Mouse (Mus musculus): Measurements from ENCODE around the gene H2-M10.6. TPM values are rescaled to one million over a fixed set of nuclear protein-coding genes. Genes with fewer than 3 reads are reported as not detected.

The H2-M10.6 gene
- polyA plus RNA-seq, 1 experiment from 2014 or later, result not detected

DNA sequence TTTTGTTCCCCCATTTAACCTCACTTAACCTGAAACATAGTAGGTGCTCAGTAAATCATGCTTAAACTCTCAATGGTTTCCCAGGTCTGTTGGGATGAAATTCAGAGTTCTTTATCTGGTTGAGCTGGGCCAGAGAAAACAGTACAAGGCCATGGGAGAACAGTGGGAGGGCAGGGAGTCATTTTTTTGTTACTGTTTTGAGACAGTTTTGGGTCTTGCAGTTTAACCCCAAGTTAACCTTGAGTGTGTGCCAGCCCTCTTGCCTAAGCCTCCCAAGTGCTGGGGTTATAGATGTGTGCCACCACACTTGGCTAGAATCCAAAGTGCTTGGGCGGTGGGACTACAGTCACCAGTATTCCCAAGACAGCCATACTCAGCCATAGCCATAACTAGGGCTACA is 32.8 kb downstream of the H2-M10.6 start:
- Histone ChIP-seq H3K4me2 (no peak overlapping the region), H3K36me3 (peaks cover 9% of the 10 kb centered on the region), H3K27ac (no peak overlapping the region), H3K9ac (no peak overlapping the region), H3K9me3 (no peaks in the 10 kb centered on the region), H3K4me3 (no peak overlapping the region), H3K4me1 (peaks cover 6% of the 10 kb centered on the region; the same call in 1 of the 2 replicates), H3K27me3 (no peaks in the 10 kb centered on the region)
- ATAC-seq (ENCODE audit: insufficient number of reproducible peaks, low FRiP score, low TSS enrichment, low read depth), result no peak
- WGBS, result 65% methylated on average over 1 of the region's 1 CpGs

- no peak for ATAC-seq (ENCODE audit: insufficient number of reproducible peaks, low FRiP score, low TSS enrichment, low read depth)
- 68% methylated on average over 5 of the region's 5 CpGs for WGBS
- H3K27ac ChIP-seq, result no peak overlapping the region
- H3K4me3 ChIP-seq, result no peak overlapping the region
- H3K4me2 ChIP-seq, result no peak overlapping the region
- H3K27me3 ChIP-seq, result no peaks in the 10 kb centered on the region
- peaks cover 4% of the 10 kb centered on the region; the same call in 1 of the 2 replicates for H3K4me1 ChIP-seq
- H3K36me3 ChIP-seq, result peaks cover 42% of the 10 kb centered on the region
- H3K9me3 ChIP-seq, result no peaks in the 10 kb centered on the region
- H3K9ac ChIP-seq, result no peak overlapping the region
These were observed 36.9 kb downstream of the H2-M10.6 start for GRCm38 (mm10) chr17:36848911-36849310.

- no peaks in the 10 kb centered on the region for H3K9me3 ChIP-seq
- no peak overlapping the region for H3K27ac ChIP-seq
- H3K4me2 ChIP-seq, result no peak overlapping the region
- no peaks in the 10 kb centered on the region; the same call in 1 of the 2 replicates for H3K4me1 ChIP-seq
- peaks cover 52% of the 10 kb centered on the region for H3K36me3 ChIP-seq
- ATAC-seq (ENCODE audit: insufficient number of reproducible peaks, low FRiP score, low TSS enrichment, low read depth), result no peak
- H3K27me3 ChIP-seq, result no peaks in the 10 kb centered on the region
- WGBS, result 81% methylated on average over 2 of the region's 2 CpGs
- H3K9ac ChIP-seq, result no peak overlapping the region
- no peak overlapping the region for H3K4me3 ChIP-seq
These were observed 38.0 kb downstream of the H2-M10.6 start for GRCm38 (mm10) chr17:36849992-36850391.

DNA sequence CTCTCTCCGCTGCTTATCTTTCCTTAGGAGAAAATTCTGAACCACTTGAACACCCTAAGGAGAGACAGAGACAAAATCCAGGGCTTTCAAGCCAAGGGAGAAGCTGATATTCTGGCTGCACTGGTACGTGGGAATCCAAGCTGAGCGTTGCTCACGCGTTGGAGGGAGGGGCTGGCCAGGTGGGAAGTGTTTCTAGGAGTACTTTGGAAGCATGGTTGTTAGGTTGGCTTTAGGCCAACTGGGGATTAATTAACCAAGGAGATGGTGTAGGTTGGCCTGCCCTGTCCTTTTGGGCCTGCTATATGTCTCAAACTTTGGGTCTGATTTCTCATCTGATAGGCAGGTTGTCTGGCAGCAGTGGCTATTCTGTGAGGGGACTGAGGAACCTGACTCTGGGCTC is 39.2 kb downstream of the H2-M10.6 start:
- no peak overlapping the region for H3K27ac ChIP-seq
- no peaks in the 10 kb centered on the region for H3K4me1 ChIP-seq
- ATAC-seq (ENCODE audit: insufficient number of reproducible peaks, low FRiP score, low TSS enrichment, low read depth), result no peak
- no peak overlapping the region for H3K4me2 ChIP-seq
- H3K36me3 ChIP-seq, result peaks cover 60% of the 10 kb centered on the region
- H3K27me3 ChIP-seq, result no peaks in the 10 kb centered on the region
- no peaks in the 10 kb centered on the region for H3K9me3 ChIP-seq
- no peak overlapping the region for H3K9ac ChIP-seq
- H3K4me3 ChIP-seq, result no peak overlapping the region
- 84% methylated on average over 5 of the region's 5 CpGs for WGBS

DNA sequence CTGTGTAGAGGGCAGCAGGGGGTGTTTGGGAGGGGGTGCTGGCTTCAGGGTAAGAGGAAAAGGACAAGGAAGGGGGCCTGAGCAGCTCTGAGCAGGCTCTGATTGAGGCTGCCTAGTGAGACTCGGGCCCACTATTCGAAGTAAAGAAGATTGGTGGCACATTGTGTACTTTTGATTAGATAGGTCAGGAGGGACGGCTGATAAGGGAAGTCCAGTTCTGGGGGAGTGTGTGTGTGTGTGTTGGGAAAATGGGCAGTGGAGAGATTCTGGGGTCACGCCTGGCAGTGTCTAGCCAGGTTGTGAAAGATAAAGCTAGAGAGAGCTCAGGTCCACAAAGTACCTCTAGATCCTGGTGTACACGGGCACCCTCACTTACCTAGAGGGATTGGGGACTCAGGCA is 39.7 kb downstream of the H2-M10.6 start:
- no peak overlapping the region for H3K4me2 ChIP-seq
- no peak overlapping the region for H3K9ac ChIP-seq
- H3K4me3 ChIP-seq, result no peak overlapping the region
- H3K4me1 ChIP-seq, result no peaks in the 10 kb centered on the region
- peaks cover 62% of the 10 kb centered on the region for H3K36me3 ChIP-seq
- H3K9me3 ChIP-seq, result no peaks in the 10 kb centered on the region
- no peak overlapping the region for H3K27ac ChIP-seq
- no peak for ATAC-seq (ENCODE audit: insufficient number of reproducible peaks, low FRiP score, low TSS enrichment, low read depth)
- 85% methylated on average over 5 of the region's 5 CpGs for WGBS
- H3K27me3 ChIP-seq, result no peaks in the 10 kb centered on the region

- Histone ChIP-seq H3K4me2 (no peak overlapping the region), H3K9me3 (no peaks in the 10 kb centered on the region), H3K36me3 (peaks cover 86% of the 10 kb centered on the region), H3K9ac (no peak overlapping the region), H3K4me1 (no peaks in the 10 kb centered on the region), H3K4me3 (no peak overlapping the region), H3K27me3 (no peaks in the 10 kb centered on the region), H3K27ac (no peak overlapping the region)
- no peak for ATAC-seq (ENCODE audit: insufficient number of reproducible peaks, low FRiP score, low TSS enrichment, low read depth)
- WGBS, result 91% methylated on average over 3 of the region's 3 CpGs
These were observed 43.5 kb downstream of the H2-M10.6 start for GRCm38 (mm10) chr17:36855484-36855883.

- no peaks in the 10 kb centered on the region for H3K27me3 ChIP-seq
- H3K36me3 ChIP-seq, result peaks cover 80% of the 10 kb centered on the region
- H3K27ac ChIP-seq, result no peak overlapping the region
- no peak overlapping the region for H3K4me2 ChIP-seq
- H3K4me1 ChIP-seq, result no peaks in the 10 kb centered on the region
- no peaks in the 10 kb centered on the region for H3K9me3 ChIP-seq
- WGBS, result 92% methylated on average over 4 of the region's 4 CpGs
- H3K4me3 ChIP-seq, result no peak overlapping the region
- H3K9ac ChIP-seq, result no peak overlapping the region
- ATAC-seq (ENCODE audit: insufficient number of reproducible peaks, low FRiP score, low TSS enrichment, low read depth), result no peak
These were observed 44.3 kb downstream of the H2-M10.6 start for GRCm38 (mm10) chr17:36856236-36856635.

DNA sequence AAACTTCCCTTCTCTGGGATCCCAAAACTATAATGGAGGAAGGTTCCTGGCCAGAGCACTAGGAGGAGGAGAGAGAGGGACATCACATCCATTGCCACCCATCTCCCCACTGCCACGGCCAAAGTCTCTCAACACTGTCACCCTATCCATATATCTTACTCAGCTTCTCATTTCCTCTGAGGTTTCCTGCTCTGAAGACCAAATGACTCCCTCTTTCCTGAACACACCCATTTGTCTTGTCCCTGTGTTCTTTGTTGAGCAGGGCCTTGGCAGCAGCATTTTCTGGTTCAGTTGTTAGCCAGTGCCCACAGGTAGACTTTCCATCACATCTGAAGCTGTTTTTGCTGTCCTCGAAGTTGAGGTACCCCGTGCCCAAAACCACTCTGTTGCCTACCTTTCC is 46.2 kb downstream of the H2-M10.6 start:
- no peak for ATAC-seq (ENCODE audit: insufficient number of reproducible peaks, low FRiP score, low TSS enrichment, low read depth)
- H3K27ac ChIP-seq, result no peak overlapping the region
- H3K4me1 ChIP-seq, result no peaks in the 10 kb centered on the region
- no peak overlapping the region for H3K4me2 ChIP-seq
- no peaks in the 10 kb centered on the region for H3K9me3 ChIP-seq
- H3K4me3 ChIP-seq, result no peak overlapping the region
- no peak overlapping the region for H3K9ac ChIP-seq
- H3K27me3 ChIP-seq, result no peaks in the 10 kb centered on the region
- H3K36me3 ChIP-seq, result peaks cover 60% of the 10 kb centered on the region
- WGBS, result 86% methylated on average over 3 of the region's 3 CpGs

DNA sequence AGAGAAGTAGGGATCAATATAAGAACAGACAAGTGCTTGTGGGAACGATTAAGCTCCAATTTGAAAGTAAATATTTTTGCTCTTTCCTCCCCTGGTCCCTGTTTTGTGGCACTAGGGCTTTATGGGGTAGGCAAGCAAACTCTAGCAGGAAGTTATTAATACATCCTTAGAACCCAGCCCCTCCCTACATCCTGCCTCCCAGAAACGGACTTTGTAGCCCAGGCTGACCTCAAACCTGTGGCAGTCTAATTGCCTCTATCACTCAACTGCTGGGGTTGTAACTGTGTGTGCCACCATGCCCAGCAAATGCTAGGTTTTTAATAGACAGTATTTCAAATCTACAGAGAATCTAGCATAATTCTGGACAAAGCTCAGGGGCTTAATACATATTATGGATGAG is 49.7 kb downstream of the H2-M10.6 start:
- peaks cover 27% of the 10 kb centered on the region for H3K36me3 ChIP-seq
- 44% methylated on average over 2 of the region's 2 CpGs for WGBS
- H3K4me3 ChIP-seq, result no peak overlapping the region
- peaks cover 14% of the 10 kb centered on the region for H3K27me3 ChIP-seq
- 0 out of 2 replicates have a peak, but pooled peaks cover 2% of the 10 kb centered on the region for H3K4me1 ChIP-seq
- no peak overlapping the region for H3K27ac ChIP-seq
- H3K9ac ChIP-seq, result no peak overlapping the region
- H3K9me3 ChIP-seq, result no peaks in the 10 kb centered on the region
- ATAC-seq (ENCODE audit: insufficient number of reproducible peaks, low FRiP score, low TSS enrichment, low read depth), result no peak
- no peak overlapping the region for H3K4me2 ChIP-seq

Other genes with a start within 250 kb of the H2-M10.6 start
- not detected in 2 replicates for gene H2-M9, start 169.5 kb upstream of the H2-M10.6 start, polyA plus RNA-seq (2015; fragmentation: Nextera tagmentation; extraction: Ambion mirVana)
- not detected in 2 replicates for gene H2-M1, start 140.0 kb upstream of the H2-M10.6 start, polyA plus RNA-seq (2015; fragmentation: Nextera tagmentation; extraction: Ambion mirVana)
- not detected in 2 replicates for gene H2-M10.5, start 39.3 kb upstream of the H2-M10.6 start, polyA plus RNA-seq (2015; fragmentation: Nextera tagmentation; extraction: Ambion mirVana)
- gene Trim26, start 25.0 kb downstream of the H2-M10.6 start, polyA plus RNA-seq (2015; fragmentation: Nextera tagmentation; extraction: Ambion mirVana), result 38.7 and 44.3 TPM in 2 replicates
- 0.10 TPM in 1 of 2 replicates, not detected in the other for gene Trim15, start 55.0 kb downstream of the H2-M10.6 start, polyA plus RNA-seq (2015; fragmentation: Nextera tagmentation; extraction: Ambion mirVana)
- gene Trim10, start 57.4 kb downstream of the H2-M10.6 start, polyA plus RNA-seq (2015; fragmentation: Nextera tagmentation; extraction: Ambion mirVana), result 2.4 and 3.8 TPM in 2 replicates
- gene Trim40, start 78.0 kb downstream of the H2-M10.6 start, polyA plus RNA-seq (2015; fragmentation: Nextera tagmentation; extraction: Ambion mirVana), result not detected in 2 replicates
- not detected in 2 replicates for gene Trim31, start 85.9 kb downstream of the H2-M10.6 start, polyA plus RNA-seq (2015; fragmentation: Nextera tagmentation; extraction: Ambion mirVana)
- gene Rnf39, start 130.7 kb downstream of the H2-M10.6 start, polyA plus RNA-seq (2015; fragmentation: Nextera tagmentation; extraction: Ambion mirVana), result 6.8 and 9.1 TPM in 2 replicates
- gene Ppp1r11, start 139.6 kb downstream of the H2-M10.6 start, polyA plus RNA-seq (2015; fragmentation: Nextera tagmentation; extraction: Ambion mirVana), result 106 and 112 TPM in 2 replicates
- gene Znrd1, start 146.4 kb downstream of the H2-M10.6 start, polyA plus RNA-seq (2015; fragmentation: Nextera tagmentation; extraction: Ambion mirVana), result 83.5 and 97.9 TPM in 2 replicates
- gene Znrd1as, start 146.4 kb downstream of the H2-M10.6 start, polyA plus RNA-seq (2015; fragmentation: Nextera tagmentation; extraction: Ambion mirVana), result 5.5 and 5.9 TPM in 2 replicates
- 0.18 and 0.21 TPM in 2 replicates for gene 2410137M14Rik, start 169.1 kb downstream of the H2-M10.6 start, polyA plus RNA-seq (2015; fragmentation: Nextera tagmentation; extraction: Ambion mirVana)
- gene H2-M5, start 177.4 kb downstream of the H2-M10.6 start, polyA plus RNA-seq (2015; fragmentation: Nextera tagmentation; extraction: Ambion mirVana), result 0.87 and 0.88 TPM in 2 replicates
- 64.4 and 72.9 TPM in 2 replicates for gene Zfp57, start 189.0 kb downstream of the H2-M10.6 start, polyA plus RNA-seq (2015; fragmentation: Nextera tagmentation; extraction: Ambion mirVana)
- 0.14 TPM in 1 of 2 replicates, not detected in the other for gene Mog, start 211.2 kb downstream of the H2-M10.6 start, polyA plus RNA-seq (2015; fragmentation: Nextera tagmentation; extraction: Ambion mirVana)
- gene Gabbr1, start 233.8 kb downstream of the H2-M10.6 start, polyA plus RNA-seq (2015; fragmentation: Nextera tagmentation; extraction: Ambion mirVana), result 8.1 and 8.7 TPM in 2 replicates